Mouse (Mus musculus): ENCODE measurements around the gene Limch1. TPM values are rescaled to one million over a fixed set of nuclear protein-coding genes. Genes with fewer than 3 reads are reported as not detected.

Limch1 gene
- polyA plus RNA-seq, 2 experiments: 0.54 to 1.2 TPM

DNA sequence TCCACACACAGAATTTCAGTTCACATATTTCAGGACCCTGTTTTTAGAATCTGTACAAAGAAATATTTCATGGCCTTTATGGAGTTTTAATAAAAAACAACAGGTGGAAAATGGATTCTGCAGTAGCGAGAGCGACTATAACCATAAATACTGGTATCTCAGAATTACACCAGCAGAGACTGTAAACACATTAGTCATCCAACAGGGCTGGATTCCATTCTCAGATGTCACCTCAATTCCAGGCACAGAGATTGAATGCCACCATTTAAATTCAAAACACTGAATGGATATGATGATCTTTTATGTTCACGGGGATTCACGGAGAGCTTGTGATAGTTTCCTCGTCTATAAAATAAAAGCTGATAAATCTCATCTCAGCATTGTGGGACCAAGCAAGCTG, 152.0 kb downstream of the Limch1 start:
- Histone ChIP-seq H3K9ac (replicated peaks) (no peak overlapping the region), H3K9me3 (ENCODE audit: control insufficient read depth, low read length) (no peaks in the 10 kb centered on the region), H3K27me3 (ENCODE audit: control insufficient read depth, insufficient read depth, low read length) (no peaks in the 10 kb centered on the region), H3K4me1 (replicated peaks; ENCODE audit: control insufficient read depth in 2 of 2, insufficient read depth in 2 of 2, low read length in 1 of 2) (no peaks in the 10 kb centered on the region), H3K4me3 (ENCODE audit: insufficient read depth in 1 of 2, low read depth in 2 of 2, low read length in 2 of 2) (no peak overlapping the region), H3K4me2 (ENCODE audit: low read depth) (no peak overlapping the region), H3K36me3 (replicated peaks; ENCODE audit: control insufficient read depth, insufficient read depth, low read depth) (no peaks in the 10 kb centered on the region), H3K27ac (no peak overlapping the region)
- DNase-seq (ENCODE audit: low read depth in 3 of 3, low spot score in 3 of 3) (no peak), ATAC-seq (ENCODE audit: insufficient read depth) (no peak)
- 66% methylated on average over 5 of the region's 5 CpGs for WGBS (ENCODE audit: insufficient replicate concordance)
- TF ChIP-seq CTCF (IDR thresholded peaks at IDR 0.05; ENCODE audit: low read depth) (no peak), EP300 (IDR thresholded peaks at IDR 0.05; ENCODE audit: low read depth) (no peak)

DNA sequence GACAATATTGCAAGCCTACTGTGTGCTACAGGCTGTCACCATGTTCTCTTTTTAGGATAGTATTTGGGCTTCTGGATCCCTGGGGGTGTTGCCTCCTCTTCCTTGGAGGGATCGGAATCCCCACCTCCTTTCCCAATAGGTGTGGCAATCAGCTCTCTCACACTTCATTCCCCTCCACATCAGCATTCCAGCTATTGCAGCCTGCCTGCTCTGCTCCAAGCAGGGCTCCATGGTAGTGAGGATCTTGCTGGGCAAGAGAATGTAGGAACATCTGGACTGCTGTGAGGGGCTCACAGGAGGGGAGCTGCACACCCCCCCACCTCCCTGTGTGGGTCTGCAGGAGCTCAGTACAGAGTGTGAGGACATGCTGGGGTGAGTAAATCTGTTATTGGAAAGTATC, 152.6 kb downstream of the Limch1 start:
- DNase-seq (ENCODE audit: low read depth in 3 of 3, low spot score in 3 of 3) (no peak), ATAC-seq (ENCODE audit: insufficient read depth) (no peak)
- H3K4me1 ChIP-seq (replicated peaks; ENCODE audit: control insufficient read depth in 2 of 2, insufficient read depth in 2 of 2, low read length in 1 of 2): no peaks in the 10 kb centered on the region
- no peaks in the 10 kb centered on the region for H3K9me3 ChIP-seq (ENCODE audit: control insufficient read depth, low read length)
- no peak overlapping the region for H3K27ac ChIP-seq
- H3K4me2 ChIP-seq (ENCODE audit: low read depth): no peak overlapping the region
- TF ChIP-seq EP300 (IDR thresholded peaks at IDR 0.05; ENCODE audit: low read depth) (no peak), CTCF (IDR thresholded peaks at IDR 0.05; ENCODE audit: low read depth) (no peak)
- WGBS (ENCODE audit: insufficient replicate concordance): 65% methylated on average over 1 of the region's 1 CpGs
- H3K4me3 ChIP-seq (ENCODE audit: insufficient read depth in 1 of 2, low read depth in 2 of 2, low read length in 2 of 2): no peak overlapping the region
- H3K36me3 ChIP-seq (replicated peaks; ENCODE audit: control insufficient read depth, insufficient read depth, low read depth): no peaks in the 10 kb centered on the region
- no peaks in the 10 kb centered on the region for H3K27me3 ChIP-seq (ENCODE audit: control insufficient read depth, insufficient read depth, low read length)
- no peak overlapping the region for H3K9ac ChIP-seq (replicated peaks)

DNA sequence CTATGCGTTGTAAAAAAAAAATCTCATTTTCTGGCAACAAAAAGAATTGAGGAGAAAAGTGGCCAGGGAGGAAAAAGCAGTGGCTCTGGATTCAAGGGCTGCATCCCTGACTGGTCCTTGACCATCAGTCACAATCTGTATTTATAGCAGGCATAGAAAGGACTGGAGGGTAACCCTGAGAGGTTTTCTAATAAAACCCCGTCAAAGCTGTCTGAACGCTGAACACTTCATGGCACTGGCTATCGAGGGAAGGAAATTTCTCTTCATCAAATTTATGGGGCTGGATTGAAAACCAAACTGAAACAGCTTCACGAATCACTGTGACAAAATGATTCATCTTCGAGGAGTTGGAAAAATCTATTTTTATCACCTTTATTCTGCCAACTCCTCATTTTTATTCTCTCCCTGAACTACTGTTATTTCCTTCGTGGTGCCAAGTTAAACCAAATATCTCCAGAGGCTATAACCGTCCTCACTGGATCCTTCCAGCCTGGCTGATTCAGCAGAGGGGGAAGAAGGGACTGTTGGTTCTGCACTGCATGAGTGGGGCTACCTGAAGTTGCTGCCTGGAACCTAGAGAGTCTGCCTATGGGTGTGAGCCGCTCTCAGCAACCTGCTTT, 153.3 kb downstream of the Limch1 start:
- no peak for DNase-seq (ENCODE audit: low read depth in 3 of 3, low spot score in 3 of 3)
- H3K27ac ChIP-seq: no peak overlapping the region
- H3K9ac ChIP-seq (replicated peaks): no peak overlapping the region
- no peaks in the 10 kb centered on the region for H3K4me1 ChIP-seq (replicated peaks; ENCODE audit: control insufficient read depth in 2 of 2, insufficient read depth in 2 of 2, low read length in 1 of 2)
- no peaks in the 10 kb centered on the region for H3K36me3 ChIP-seq (replicated peaks; ENCODE audit: control insufficient read depth, insufficient read depth, low read depth)
- no peaks in the 10 kb centered on the region for H3K27me3 ChIP-seq (ENCODE audit: control insufficient read depth, insufficient read depth, low read length)
- no peak for ATAC-seq (ENCODE audit: insufficient read depth)
- no peak overlapping the region for H3K4me3 ChIP-seq (ENCODE audit: insufficient read depth in 1 of 2, low read depth in 2 of 2, low read length in 2 of 2)
- TF ChIP-seq CTCF (IDR thresholded peaks at IDR 0.05; ENCODE audit: low read depth) (no peak), EP300 (IDR thresholded peaks at IDR 0.05; ENCODE audit: low read depth) (no peak)
- no peak overlapping the region for H3K4me2 ChIP-seq (ENCODE audit: low read depth)
- 49% methylated on average over 9 of the region's 9 CpGs for WGBS (ENCODE audit: insufficient replicate concordance)
- no peaks in the 10 kb centered on the region for H3K9me3 ChIP-seq (ENCODE audit: control insufficient read depth, low read length)

DNA sequence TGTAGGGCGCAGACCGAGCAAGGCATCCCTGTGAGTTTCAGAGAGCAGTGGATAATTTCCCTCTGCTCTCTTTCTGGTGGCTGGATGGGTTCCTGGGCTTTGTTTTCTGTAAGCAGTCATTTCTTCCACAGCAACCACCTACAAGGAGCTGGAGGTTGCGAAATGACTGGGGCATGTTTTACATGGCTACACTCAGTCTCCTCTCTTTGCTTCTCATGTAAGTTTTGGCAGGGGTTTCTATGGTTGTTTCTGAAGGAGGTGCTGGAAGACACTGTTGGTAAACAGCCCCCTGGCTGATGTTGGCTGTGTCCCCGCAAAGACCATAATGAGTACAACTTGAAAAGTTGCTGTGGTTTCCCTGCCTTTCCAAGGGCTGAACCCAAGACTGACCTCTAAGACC, 155.5 kb downstream of the Limch1 start:
- no peak for DNase-seq (ENCODE audit: low read depth in 3 of 3, low spot score in 3 of 3)

DNA sequence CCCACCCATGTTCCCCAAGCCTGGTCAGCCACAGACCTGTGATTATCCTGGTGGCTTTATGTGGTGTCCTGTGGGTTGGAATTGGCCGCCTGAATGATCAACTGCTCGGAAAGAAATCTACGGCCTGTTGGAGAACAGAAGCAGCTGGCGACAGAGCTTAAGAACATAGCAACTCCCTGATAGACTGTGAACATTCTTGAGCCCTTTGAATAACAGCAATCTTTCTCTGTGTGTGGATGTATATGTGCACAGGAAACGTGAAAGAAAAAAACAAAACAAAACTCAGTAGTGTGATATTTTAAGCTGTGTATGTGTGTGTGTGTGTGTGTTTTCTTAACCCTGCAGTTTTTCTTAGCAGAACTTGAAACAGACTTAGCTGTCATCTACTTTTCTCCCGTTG, 159.2 kb downstream of the Limch1 start:
- H3K9ac ChIP-seq (replicated peaks): no peak overlapping the region
- DNase-seq (ENCODE audit: low read depth in 3 of 3, low spot score in 3 of 3) (no peak), ATAC-seq (ENCODE audit: insufficient read depth) (no peak)
- TF ChIP-seq CTCF (IDR thresholded peaks at IDR 0.05; ENCODE audit: low read depth) (no peak), EP300 (IDR thresholded peaks at IDR 0.05; ENCODE audit: low read depth) (no peak)
- H3K4me1 ChIP-seq (replicated peaks; ENCODE audit: control insufficient read depth in 2 of 2, insufficient read depth in 2 of 2, low read length in 1 of 2): no peaks in the 10 kb centered on the region
- no peaks in the 10 kb centered on the region for H3K27me3 ChIP-seq (ENCODE audit: control insufficient read depth, insufficient read depth, low read length)
- no peak overlapping the region for H3K27ac ChIP-seq
- H3K36me3 ChIP-seq (replicated peaks; ENCODE audit: control insufficient read depth, insufficient read depth, low read depth): no peaks in the 10 kb centered on the region
- WGBS (ENCODE audit: insufficient replicate concordance): 53% methylated on average over 6 of the region's 6 CpGs
- no peak overlapping the region for H3K4me2 ChIP-seq (ENCODE audit: low read depth)
- H3K9me3 ChIP-seq (ENCODE audit: control insufficient read depth, low read length): no peaks in the 10 kb centered on the region
- H3K4me3 ChIP-seq (ENCODE audit: insufficient read depth in 1 of 2, low read depth in 2 of 2, low read length in 2 of 2): no peak overlapping the region

More for the DNA sequence above, 155.5 kb downstream of the Limch1 start:
- no peak overlapping the region for H3K4me3 ChIP-seq (ENCODE audit: insufficient read depth in 1 of 2, low read depth in 2 of 2, low read length in 2 of 2)
- 68% methylated on average over 4 of the region's 4 CpGs for WGBS (ENCODE audit: insufficient replicate concordance)
- no peaks in the 10 kb centered on the region for H3K36me3 ChIP-seq (replicated peaks; ENCODE audit: control insufficient read depth, insufficient read depth, low read depth)
- no peaks in the 10 kb centered on the region for H3K9me3 ChIP-seq (ENCODE audit: control insufficient read depth, low read length)
- H3K27ac ChIP-seq: no peak overlapping the region
- H3K4me1 ChIP-seq (replicated peaks; ENCODE audit: control insufficient read depth in 2 of 2, insufficient read depth in 2 of 2, low read length in 1 of 2): no peaks in the 10 kb centered on the region
- no peak for TF ChIP-seq EP300 (IDR thresholded peaks at IDR 0.05; ENCODE audit: low read depth)
- TF ChIP-seq CTCF (IDR thresholded peaks at IDR 0.05; ENCODE audit: low read depth): no peak
- H3K27me3 ChIP-seq (ENCODE audit: control insufficient read depth, insufficient read depth, low read length): no peaks in the 10 kb centered on the region
- H3K9ac ChIP-seq (replicated peaks): no peak overlapping the region
- no peak for ATAC-seq (ENCODE audit: insufficient read depth)
- no peak overlapping the region for H3K4me2 ChIP-seq (ENCODE audit: low read depth)

All from liver, embryonic 14.5 days (tissue).